Mouse (Mus musculus) neural tube, embryonic 15.5 days (tissue): ENCODE results near the gene Serpina3c. TPM values are rescaled to one million over a fixed set of nuclear protein-coding genes. Genes with fewer than 3 reads are reported as not detected.

Source experiments
- ATAC-seq: fragments of 200-750 bp; cut with Nextera tagmentation; 2 replicates; pipeline ENCODE4 v1.8.0; 2017; ENCODE audit warnings: mild to moderate bottlenecking, moderate TSS enrichment, moderate library complexity; ENCODE audit not compliant: low FRiP score
- H3K27ac ChIP-seq: fragments of 300-500 bp; sonication (generic); replicated peaks from 2 replicates; pipeline ENCODE4 v1.5.1; 2015; ENCODE audit warnings: mild to moderate bottlenecking, inconsistent platforms
- H3K27me3 ChIP-seq: fragments of 300-500 bp; sonication (generic); replicated peaks from 2 replicates; pipeline ENCODE4 v1.6.1; 2015; ENCODE audit warnings: inconsistent platforms
- H3K36me3 ChIP-seq: fragments of 300-500 bp; sonication (generic); 2 replicates; pipeline ENCODE4 v1.6.1; 2015; ENCODE audit warnings: inconsistent platforms
- H3K4me1 ChIP-seq: fragments of 300-500 bp; sonication (generic); 2 replicates; pipeline ENCODE4 v1.6.1; 2015; ENCODE audit warnings: inconsistent platforms
- H3K4me2 ChIP-seq: fragments of 300-500 bp; sonication (generic); 2 replicates; pipeline ENCODE4 v1.6.1; 2015; ENCODE audit warnings: inconsistent platforms, mild to moderate bottlenecking, moderate library complexity
- H3K4me3 ChIP-seq: fragments of 300-500 bp; sonication (generic); replicated peaks from 2 replicates; pipeline ENCODE4 v1.5.1; 2015; ENCODE audit warnings: mild to moderate bottlenecking, inconsistent platforms
- H3K9ac ChIP-seq: fragments of 300-500 bp; sonication (generic); replicated peaks from 2 replicates; pipeline ENCODE4 v1.6.1; 2015; ENCODE audit warnings: mild to moderate bottlenecking, inconsistent platforms
- H3K9me3 ChIP-seq: fragments of 300-500 bp; sonication (generic); replicated peaks from 2 replicates; pipeline ENCODE4 v1.6.1; 2016; ENCODE audit warnings: inconsistent platforms
- WGBS: fragments of 180-500 bp; shearing (Covaris S2); methylation state at CpG from one replicate; pipeline ENCODE4 v1.1.7; 2015; ENCODE audit warnings: mixed read lengths; 5-methylcytosine and 5-hydroxymethylcytosine counted together
- polyA plus RNA-seq: library from polyadenylated mRNA; unstranded; fragments of >200 nt; fragmentation: Nextera tagmentation; extraction: Ambion mirVana; gene quantifications from 2 replicates; pipeline ENCODE4 v1.2.1, GENCODE M21; 2015

The Serpina3c gene
- not detected in 2 replicates for polyA plus RNA-seq

DNA sequence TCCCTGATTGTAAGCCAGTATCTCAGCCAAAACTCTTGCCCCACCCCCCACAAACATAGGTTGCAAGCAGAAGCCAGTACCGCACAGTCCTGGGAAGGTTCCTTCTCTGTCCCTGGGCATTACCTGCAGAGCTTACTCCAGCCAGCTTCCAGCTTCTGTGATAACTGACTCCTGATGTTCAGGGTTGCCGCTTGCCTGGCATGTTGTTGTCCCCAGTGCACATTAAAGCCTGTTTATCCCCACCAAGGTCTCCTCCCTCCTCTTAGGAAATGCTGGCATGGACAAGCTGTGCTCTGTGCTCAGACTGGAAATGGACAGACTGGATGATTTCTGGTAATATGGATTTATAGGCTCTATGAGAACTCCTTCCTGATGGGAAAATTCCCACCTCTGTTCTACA, at the start of gene Serpina3c:
TSS of gene Serpina3c (minus strand) at position 215 of the 400 bp plus-strand sequence.
- no peaks in the 10 kb centered on the region for H3K27me3 ChIP-seq
- no peak within 1 kb of the TSS for H3K27ac ChIP-seq
- no peaks in the 10 kb centered on the region for H3K9me3 ChIP-seq
- H3K9ac ChIP-seq: no peak within 1 kb of the TSS
- H3K4me1 ChIP-seq: no peaks in the 10 kb centered on the region
- H3K4me3 ChIP-seq: no peak within 1 kb of the TSS
- WGBS: 92% methylated on average over 2 of the region's 2 CpGs
- no peak within 1 kb of the TSS for H3K4me2 ChIP-seq
- no peak for ATAC-seq
- no peaks in the 10 kb centered on the region for H3K36me3 ChIP-seq

DNA sequence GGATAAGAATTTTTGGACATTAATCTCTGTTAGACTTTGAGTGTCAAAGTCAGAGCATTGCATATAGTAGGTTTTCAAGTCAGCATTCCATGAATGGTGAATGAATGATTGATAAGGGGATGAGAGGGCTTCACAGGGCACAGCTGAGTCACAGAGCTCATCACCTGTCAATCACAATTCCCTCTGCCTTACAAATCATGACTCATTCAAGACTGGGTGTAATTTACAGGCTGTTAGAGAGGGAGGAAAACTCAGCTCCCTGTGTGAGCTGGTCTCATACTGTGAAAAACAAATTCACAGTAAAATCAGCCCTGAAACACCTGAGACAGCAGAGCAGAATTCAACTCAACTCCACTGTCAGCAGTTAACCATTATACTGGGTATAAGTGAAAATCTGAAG, 37.2 kb upstream of the Serpina3c start:
- H3K27me3 ChIP-seq: no peaks in the 10 kb centered on the region
- ATAC-seq: no peak
- no peak overlapping the region for H3K4me3 ChIP-seq
- no peak overlapping the region for H3K27ac ChIP-seq
- H3K9me3 ChIP-seq: no peaks in the 10 kb centered on the region
- no peaks in the 10 kb centered on the region for H3K4me1 ChIP-seq
- no peaks in the 10 kb centered on the region for H3K36me3 ChIP-seq
- no peak overlapping the region for H3K4me2 ChIP-seq
- no peak overlapping the region for H3K9ac ChIP-seq

GRCm38 (mm10) chr12:104189246-104189645, 35.6 kb upstream of the Serpina3c start:
- H3K27ac ChIP-seq: no peak overlapping the region
- H3K9ac ChIP-seq: no peak overlapping the region
- 88% methylated on average over 2 of the region's 2 CpGs for WGBS
- no peaks in the 10 kb centered on the region for H3K4me1 ChIP-seq
- no peaks in the 10 kb centered on the region for H3K36me3 ChIP-seq
- H3K9me3 ChIP-seq: no peaks in the 10 kb centered on the region
- H3K4me3 ChIP-seq: no peak overlapping the region
- no peak overlapping the region for H3K4me2 ChIP-seq
- no peaks in the 10 kb centered on the region for H3K27me3 ChIP-seq
- ATAC-seq: no peak

GRCm38 (mm10) chr12:104186041-104186581, 32.4 kb upstream of the Serpina3c start:
- 92% methylated on average over 3 of the region's 3 CpGs for WGBS
- Histone ChIP-seq H3K27me3 (no peaks in the 10 kb centered on the region), H3K9me3 (no peaks in the 10 kb centered on the region), H3K4me2 (no peak overlapping the region), H3K4me1 (no peaks in the 10 kb centered on the region), H3K36me3 (no peaks in the 10 kb centered on the region), H3K27ac (no peak overlapping the region), H3K4me3 (no peak overlapping the region), H3K9ac (no peak overlapping the region)
- ATAC-seq: no peak

GRCm38 (mm10) chr12:104185046-104185445, 31.4 kb upstream of the Serpina3c start:
- Histone ChIP-seq H3K4me3 (no peak overlapping the region), H3K36me3 (no peaks in the 10 kb centered on the region), H3K4me2 (no peak overlapping the region), H3K27ac (no peak overlapping the region), H3K27me3 (no peaks in the 10 kb centered on the region), H3K4me1 (no peaks in the 10 kb centered on the region), H3K9me3 (no peaks in the 10 kb centered on the region), H3K9ac (no peak overlapping the region)
- WGBS: 91% methylated on average over 4 of the region's 4 CpGs
- no peak for ATAC-seq

DNA sequence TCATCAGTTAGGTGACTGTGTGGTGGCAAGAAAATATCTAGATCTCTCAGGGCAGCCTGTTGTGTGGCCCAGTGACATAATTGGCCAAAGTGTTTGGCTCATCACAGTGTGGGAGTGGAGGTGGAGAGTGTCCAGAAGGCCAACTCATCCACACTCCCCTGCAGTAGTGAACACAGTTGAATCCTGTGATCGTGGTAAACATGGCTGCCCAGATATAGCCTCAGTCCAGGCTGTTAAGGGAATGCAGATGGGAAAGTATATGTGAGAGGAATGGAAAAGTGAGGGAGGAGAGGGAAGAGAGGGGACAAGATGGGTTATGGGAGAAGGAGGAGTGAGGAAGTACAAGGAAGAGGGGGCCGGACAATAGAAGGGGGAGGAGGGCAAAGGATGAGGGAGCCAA, 25.3 kb upstream of the Serpina3c start:
- Histone ChIP-seq H3K9ac (no peak overlapping the region), H3K4me1 (no peaks in the 10 kb centered on the region), H3K36me3 (no peaks in the 10 kb centered on the region), H3K27me3 (no peaks in the 10 kb centered on the region), H3K4me3 (no peak overlapping the region), H3K4me2 (no peak overlapping the region), H3K9me3 (no peaks in the 10 kb centered on the region), H3K27ac (no peak overlapping the region)
- WGBS: 82% methylated on average over 2 of the region's 2 CpGs
- no peak for ATAC-seq

DNA sequence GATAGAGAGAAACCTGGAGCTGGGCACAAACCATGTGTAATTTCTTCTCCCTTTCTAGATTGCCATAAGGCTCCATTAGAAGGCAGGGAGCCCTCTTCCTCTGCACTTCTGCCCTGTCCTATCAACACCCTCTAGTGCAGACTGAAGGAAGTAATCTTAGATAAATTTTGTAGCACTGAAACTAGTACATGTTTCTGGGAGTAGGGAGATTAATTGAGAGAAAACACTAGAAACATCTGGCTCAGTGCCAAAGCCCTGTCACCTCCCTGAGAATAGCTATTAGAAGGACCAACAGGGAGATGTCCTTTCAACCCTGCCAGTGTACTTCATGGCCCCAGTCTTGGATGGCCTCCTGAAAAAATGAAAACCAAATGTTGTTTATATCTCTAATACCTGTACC, 24.9 kb upstream of the Serpina3c start:
- no peaks in the 10 kb centered on the region for H3K27me3 ChIP-seq
- no peaks in the 10 kb centered on the region for H3K36me3 ChIP-seq
- H3K9ac ChIP-seq: no peak overlapping the region
- no peak overlapping the region for H3K4me2 ChIP-seq
- H3K4me3 ChIP-seq: no peak overlapping the region
- ATAC-seq: no peak
- H3K4me1 ChIP-seq: no peaks in the 10 kb centered on the region
- no peak overlapping the region for H3K27ac ChIP-seq
- H3K9me3 ChIP-seq: no peaks in the 10 kb centered on the region

DNA sequence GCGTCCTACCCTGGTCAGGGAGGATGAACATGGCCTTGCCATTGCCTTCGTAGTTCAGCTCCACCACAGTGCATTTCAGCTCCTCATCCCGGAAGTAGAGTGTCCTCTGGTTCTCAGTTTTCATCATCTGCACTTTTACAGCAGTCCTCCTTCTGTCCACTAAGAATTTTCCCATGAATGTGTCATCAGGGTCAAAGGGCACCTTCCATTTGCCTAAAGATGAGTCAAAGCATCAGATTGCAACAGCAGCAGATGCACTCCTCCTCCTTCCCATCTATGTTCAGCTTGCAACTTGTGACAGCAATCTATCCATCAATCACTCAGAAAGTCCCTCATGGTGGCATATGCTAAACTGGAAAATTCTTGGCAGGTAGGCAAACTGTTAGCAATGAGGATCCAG, 22.0 kb upstream of the Serpina3c start:
- no peak overlapping the region for H3K9ac ChIP-seq
- no peak overlapping the region for H3K27ac ChIP-seq
- 85% methylated on average over 3 of the region's 3 CpGs for WGBS
- H3K4me3 ChIP-seq: no peak overlapping the region
- H3K9me3 ChIP-seq: no peaks in the 10 kb centered on the region
- H3K36me3 ChIP-seq: no peaks in the 10 kb centered on the region
- no peaks in the 10 kb centered on the region for H3K4me1 ChIP-seq
- H3K4me2 ChIP-seq: no peak overlapping the region
- no peak for ATAC-seq
- no peaks in the 10 kb centered on the region for H3K27me3 ChIP-seq

- Histone ChIP-seq H3K4me2 (no peak overlapping the region), H3K27ac (no peak overlapping the region), H3K27me3 (no peaks in the 10 kb centered on the region), H3K9ac (no peak overlapping the region), H3K4me1 (no peaks in the 10 kb centered on the region), H3K4me3 (no peak overlapping the region), H3K36me3 (no peaks in the 10 kb centered on the region), H3K9me3 (no peaks in the 10 kb centered on the region)
- no peak for ATAC-seq
- WGBS: 86% methylated on average over 3 of the region's 3 CpGs
Measured at GRCm38 (mm10) chr12:104174747-104175146, 21.1 kb upstream of the Serpina3c start.

GRCm38 (mm10) chr12:104153041-104153645, 527 bp downstream of the Serpina3c start:
- WGBS: 83% methylated on average over 3 of the region's 3 CpGs
- H3K9ac ChIP-seq: no peak overlapping the region

GRCm38 (mm10) chr12:104151989-104152388, 1.7 kb downstream of the Serpina3c start:
- no peak overlapping the region for H3K27ac ChIP-seq
- 85% methylated on average over 2 of the region's 2 CpGs for WGBS
- H3K4me3 ChIP-seq: no peak overlapping the region
- no peaks in the 10 kb centered on the region for H3K9me3 ChIP-seq
- H3K9ac ChIP-seq: no peak overlapping the region
- H3K4me1 ChIP-seq: no peaks in the 10 kb centered on the region
- H3K36me3 ChIP-seq: no peaks in the 10 kb centered on the region
- ATAC-seq: no peak
- H3K4me2 ChIP-seq: no peak overlapping the region
- no peaks in the 10 kb centered on the region for H3K27me3 ChIP-seq

More at GRCm38 (mm10) chr12:104153041-104153645, 527 bp downstream of the Serpina3c start:
- Histone ChIP-seq H3K36me3 (no peaks in the 10 kb centered on the region), H3K4me1 (no peaks in the 10 kb centered on the region), H3K9me3 (no peaks in the 10 kb centered on the region), H3K4me2 (no peak overlapping the region), H3K27ac (no peak overlapping the region), H3K4me3 (no peak overlapping the region), H3K27me3 (no peaks in the 10 kb centered on the region)
- no peak for ATAC-seq

DNA sequence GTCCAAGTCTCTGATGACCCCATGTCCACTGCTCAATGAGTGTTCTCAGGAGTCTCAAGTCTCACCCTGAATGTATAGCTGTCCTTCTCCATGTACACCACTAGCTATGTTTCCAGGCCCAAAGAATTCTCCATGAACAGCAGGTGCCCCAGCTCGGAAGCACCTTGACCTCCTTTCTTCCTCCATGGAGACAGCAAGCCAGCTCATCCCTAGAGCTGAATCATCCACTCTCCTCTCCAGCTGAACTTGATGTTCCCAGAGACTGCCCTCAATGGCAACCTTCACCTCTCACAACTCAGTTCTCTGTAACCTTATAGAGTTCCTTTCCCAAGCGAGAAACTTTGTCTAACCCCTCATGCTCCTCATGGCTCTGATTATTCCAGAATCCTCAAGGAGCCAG, 8.1 kb downstream of the Serpina3c start:
- ATAC-seq: no peak
- no peak overlapping the region for H3K9ac ChIP-seq
- WGBS: 85% methylated on average over 2 of the region's 2 CpGs

More for the DNA sequence above, 8.1 kb downstream of the Serpina3c start:
- Histone ChIP-seq H3K4me2 (no peak overlapping the region), H3K9me3 (no peaks in the 10 kb centered on the region), H3K36me3 (no peaks in the 10 kb centered on the region), H3K4me3 (no peak overlapping the region), H3K27ac (no peak overlapping the region), H3K27me3 (no peaks in the 10 kb centered on the region), H3K4me1 (no peaks in the 10 kb centered on the region)
